Mouse (Mus musculus): ENCODE data around the gene Ccdc28b.

DNA sequence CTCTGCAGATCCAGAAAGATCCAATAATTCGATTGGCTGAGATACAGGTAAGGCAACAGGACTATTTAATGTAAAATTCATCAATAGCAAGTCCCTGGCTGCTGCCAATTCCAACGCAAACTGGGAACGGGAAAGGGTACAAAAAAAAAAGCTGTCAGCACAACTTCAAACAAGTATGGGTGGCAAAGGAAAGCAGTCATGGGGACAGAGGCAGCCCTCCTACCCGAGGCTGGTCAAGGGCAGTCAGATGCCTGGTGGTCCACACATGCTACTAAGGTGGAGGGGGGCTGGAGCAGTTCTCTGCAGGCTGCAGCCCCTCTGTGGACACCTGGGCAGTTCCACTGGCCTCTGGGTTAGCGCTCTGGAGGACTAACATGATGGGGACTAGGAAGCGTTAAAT is 2.3 kb upstream of the Ccdc28b start:
- TF ChIP-seq POLR2A (IDR thresholded peaks at IDR 0.05; ENCODE audit: insufficient read length, low read depth) (no peak), POLR2AphosphoS2 (IDR thresholded peaks at IDR 0.05; ENCODE audit: insufficient read length, low read depth) (no peak), MYOG (IDR thresholded peaks at IDR 0.05; ENCODE audit: control insufficient read depth in 1 of 3, insufficient read depth in 1 of 3, insufficient read length in 2 of 3, low read depth in 2 of 3) (no peak), TCF3 (IDR thresholded peaks at IDR 0.05; ENCODE audit: insufficient read length, low read depth) (no peak), TCF12 (IDR thresholded peaks at IDR 0.05; ENCODE audit: insufficient read depth, poor library complexity, severe bottlenecking) (no peak), MAX (IDR thresholded peaks at IDR 0.05; ENCODE audit: low read depth) (no peak)

Data from myocyte (in vitro differentiated cells).